Mouse (Mus musculus) erythroblast, embryonic 14.5 days (primary cell): ENCODE results near the gene Rnf11.

ENCODE experiments used
- GATA1 ChIP-seq: IDR thresholded peaks from 2 replicates; pipeline ENCODE4 v1.6.1; 2012; ENCODE audit warnings: low read length, inconsistent platforms, mixed read lengths
- TAL1 ChIP-seq: IDR thresholded peaks from 3 replicates; pipeline ENCODE4 v1.6.1; 2012; ENCODE audit warnings: low read length, inconsistent platforms, mixed read lengths

GRCm38 (mm10) chr4:109440381-109440780 is 44.1 kb downstream of the Rnf11 start:
- TF ChIP-seq GATA1 (no peak), TAL1 (no peak)
